Mouse (Mus musculus) hindlimb bud, embryonic 11.5 days (tissue): ENCODE results near the gene Camkk1.

ENCODE experiments used
- DNase-seq: peaks from one replicate; pipeline ENCODE4 v3.0.0-alpha.2; 2012; ENCODE audit warnings: low read depth, low spot score; ENCODE audit errors: extremely low spot score

Gene Camkk1

GRCm38 (mm10) chr11:73018471-73019146 is at the start of gene Camkk1:
Gene Camkk1, plus strand, starts transcription at chr11:73019008.
- DNase-seq = peak; percentile 41

GRCm38 (mm10) chr11:72974995-72975503 is 43.8 kb upstream of the Camkk1 start:
- no peak for DNase-seq

GRCm38 (mm10) chr11:72982516-72982915 is 36.3 kb upstream of the Camkk1 start:
- DNase-seq = no peak

- no peak for DNase-seq
These were observed 35.5 kb upstream of the Camkk1 start for GRCm38 (mm10) chr11:72983283-72983682.

- DNase-seq = no peak
These were observed 32.1 kb upstream of the Camkk1 start for GRCm38 (mm10) chr11:72986745-72987144.

GRCm38 (mm10) chr11:72987234-72987633 is 31.6 kb upstream of the Camkk1 start:
- DNase-seq = no peak

GRCm38 (mm10) chr11:72987807-72988206 is 31.0 kb upstream of the Camkk1 start:
- DNase-seq = no peak

GRCm38 (mm10) chr11:72989044-72989443 is 29.8 kb upstream of the Camkk1 start:
- DNase-seq = no peak

- DNase-seq = no peak
These were observed 28.1 kb upstream of the Camkk1 start for GRCm38 (mm10) chr11:72990688-72991087.

GRCm38 (mm10) chr11:72991961-72992360 is 26.8 kb upstream of the Camkk1 start:
- DNase-seq = no peak

- DNase-seq = no peak
These were observed 22.5 kb upstream of the Camkk1 start for GRCm38 (mm10) chr11:72996346-72996745.

- DNase-seq = no peak
These were observed 22.0 kb upstream of the Camkk1 start for GRCm38 (mm10) chr11:72996781-72997180.

- no peak for DNase-seq
These were observed 21.1 kb upstream of the Camkk1 start for GRCm38 (mm10) chr11:72997529-72998326.

- DNase-seq = no peak
These were observed 20.0 kb upstream of the Camkk1 start, which contains the start of gene P2rx1 for GRCm38 (mm10) chr11:72998771-72999170. Gene P2rx1, plus strand, starts transcription at chr11:72999103.

GRCm38 (mm10) chr11:73001029-73001428 is 17.8 kb upstream of the Camkk1 start:
- DNase-seq = peak; percentile 33

- DNase-seq = peak; percentile 57
These were observed 12.4 kb upstream of the Camkk1 start for GRCm38 (mm10) chr11:73006377-73006776.

- DNase-seq = no peak
These were observed 11.7 kb upstream of the Camkk1 start for GRCm38 (mm10) chr11:73007113-73007512.

- DNase-seq = no peak
These were observed 10.9 kb upstream of the Camkk1 start for GRCm38 (mm10) chr11:73007698-73008481.

- no peak for DNase-seq
These were observed 10.0 kb upstream of the Camkk1 start for GRCm38 (mm10) chr11:73008826-73009225.

GRCm38 (mm10) chr11:73009531-73010274 is 9.1 kb upstream of the Camkk1 start:
- DNase-seq = no peak

- DNase-seq = no peak
These were observed 4.8 kb upstream of the Camkk1 start for GRCm38 (mm10) chr11:73013981-73014380.
